Mouse (Mus musculus) liver, adult 2 months (tissue): ENCODE measurements around the gene Gm21983. TPM values are rescaled to one million over a fixed set of nuclear protein-coding genes. Genes with fewer than 3 reads are reported as not detected.

Experiments
- DNase-seq: peaks from one replicate; pipeline ENCODE4 v3.0.0-alpha.2; 2011; ENCODE audit warnings: low read depth, low spot score; ENCODE audit errors: extremely low read depth
- H3K27ac ChIP-seq: fragments of 200-500 bp; replicated peaks from 2 replicates; pipeline ENCODE4 v1.5.1; 2012; ENCODE audit warnings: low read depth, mild to moderate bottlenecking, control low read depth, inconsistent platforms, low read length; ENCODE audit not compliant: insufficient read depth
- H3K27me3 ChIP-seq: fragments of 200-500 bp; 2 replicates; pipeline ENCODE4 v1.6.1; 2012; ENCODE audit warnings: mild to moderate bottlenecking, moderate library complexity, low read length, inconsistent platforms; ENCODE audit not compliant: control insufficient read depth, insufficient read depth
- H3K36me3 ChIP-seq: fragments of 200-500 bp; 2 replicates; pipeline ENCODE4 v1.6.1; 2012; ENCODE audit warnings: low read length, inconsistent platforms; ENCODE audit not compliant: control insufficient read depth, insufficient read depth
- H3K4me1 ChIP-seq: fragments of 200-500 bp; 2 replicates; pipeline ENCODE4 v1.6.1; 2011; ENCODE audit warnings: low read length; ENCODE audit not compliant: control insufficient read depth, insufficient read depth
- H3K4me3 ChIP-seq: fragments of 200-500 bp; 2 replicates; pipeline ENCODE4 v1.5.1; 2011; ENCODE audit warnings: low read depth, mild to moderate bottlenecking, control low read depth, low read length, moderate library complexity; ENCODE audit not compliant: insufficient read depth
- H3K79me2 ChIP-seq: fragments of 200-500 bp; 2 replicates; pipeline ENCODE4 v1.6.1; 2012; ENCODE audit warnings: inconsistent platforms, mild to moderate bottlenecking, low read length, moderate library complexity; ENCODE audit not compliant: control insufficient read depth, insufficient read depth
- H3K9ac ChIP-seq: fragments of 200-500 bp; 2 replicates; pipeline ENCODE4 v1.6.1; 2012; ENCODE audit warnings: low read depth, mild to moderate bottlenecking, control low read depth, inconsistent platforms, low read length
- CTCF ChIP-seq: fragments of 200-500 bp; IDR thresholded peaks from 2 replicates; pipeline ENCODE4 v1.5.1; 2011; ENCODE audit warnings: low read depth, low read length, control low read depth
- POLR2A ChIP-seq: fragments of 200-500 bp; IDR thresholded peaks from 2 replicates; pipeline ENCODE4 v1.6.1; 2011; ENCODE audit warnings: low read length, control low read depth; ENCODE audit not compliant: insufficient read depth; ENCODE audit errors: extremely low read depth
- WGBS: fragments of 180-500 bp; shearing (Covaris S2); methylation state at CpG from one replicate; pipeline ENCODE4 v1.1.7; 2018; 5-methylcytosine and 5-hydroxymethylcytosine counted together
- polyA plus RNA-seq: library from polyadenylated mRNA; depleted of rRNA; stranded (reverse); fragments of >200 nt; gene quantifications from 2 replicates; pipeline ENCODE4 v1.2.3, GENCODE M21; 2012
- total RNA-seq: library from RNA; depleted of rRNA; stranded (reverse); fragments of >200 nt; gene quantifications from 2 replicates; pipeline ENCODE4 v1.2.3, GENCODE M21; 2014

Gm21983 gene
- total and polyA plus RNA-seq, 2 experiments = 0.09 TPM; not detected in 1

DNA sequence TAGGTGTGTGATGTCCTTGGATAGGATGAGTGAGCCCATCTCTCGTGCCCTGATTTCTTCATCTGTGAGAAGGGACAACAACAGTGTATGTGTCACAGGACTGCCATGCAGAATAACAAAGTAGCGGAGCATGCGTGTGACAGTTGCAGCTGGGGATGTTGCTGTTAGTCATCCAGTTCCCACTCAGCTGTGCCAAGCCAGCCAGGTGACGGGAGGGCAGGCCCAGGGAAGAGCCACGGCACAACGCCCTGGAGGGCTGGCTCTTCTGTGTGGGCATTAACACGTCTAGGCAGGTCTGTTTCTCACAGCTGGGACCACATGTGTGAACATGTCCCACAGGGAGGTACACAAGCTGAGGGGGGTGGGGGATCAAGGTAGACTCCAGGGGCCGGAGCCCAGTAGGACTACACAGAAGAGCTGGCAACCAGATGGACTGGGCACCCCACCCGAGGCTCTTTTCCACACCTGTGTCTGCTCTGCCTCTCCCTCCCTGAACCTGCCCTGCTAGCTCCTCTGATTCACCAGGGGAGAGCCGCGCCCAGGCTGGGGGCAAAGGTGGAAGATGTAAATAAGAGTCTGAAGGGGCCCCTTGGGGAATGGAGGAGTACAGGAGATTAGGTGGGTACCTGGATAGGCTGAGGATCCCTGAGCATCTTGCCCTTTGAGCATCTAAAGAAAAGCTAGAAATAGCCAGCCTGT, 44.1 kb upstream of the Gm21983 start:
- H3K36me3 ChIP-seq = no peaks in the 10 kb centered on the region
- no peak for TF ChIP-seq CTCF
- H3K4me1 ChIP-seq = peaks cover 28% of the 10 kb centered on the region
- no peak for DNase-seq
- WGBS = 79% methylated on average over 11 of the region's 11 CpGs
- H3K79me2 ChIP-seq = peaks cover 36% of the 10 kb centered on the region
- no peak overlapping the region for H3K27ac ChIP-seq
- no peak overlapping the region; the same call in 1 of the 2 replicates for H3K9ac ChIP-seq
- H3K4me3 ChIP-seq = no peak overlapping the region
- H3K27me3 ChIP-seq = no peaks in the 10 kb centered on the region

DNA sequence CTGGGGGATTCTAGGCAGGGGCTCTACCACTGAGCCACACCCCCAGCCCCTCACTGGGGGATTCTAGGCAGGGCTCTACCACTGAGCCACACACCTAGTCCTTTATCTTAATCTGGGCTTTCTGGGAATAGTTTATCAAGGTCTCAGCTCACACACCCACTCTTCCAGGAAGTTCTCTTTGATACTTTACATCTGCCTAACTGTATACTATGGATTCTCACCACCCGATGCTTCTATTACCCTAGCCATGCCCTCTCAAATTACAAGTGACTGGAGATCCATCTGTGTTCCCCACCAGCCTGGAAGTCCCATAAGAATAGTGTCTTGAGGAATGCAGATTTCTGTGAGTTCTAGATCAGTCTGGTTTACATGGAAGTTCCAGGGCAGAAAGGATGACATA, 41.7 kb upstream of the Gm21983 start:
- H3K4me3 ChIP-seq = no peak overlapping the region
- peaks cover 27% of the 10 kb centered on the region for H3K4me1 ChIP-seq
- DNase-seq = no peak
- H3K27me3 ChIP-seq = no peaks in the 10 kb centered on the region
- no peak overlapping the region for H3K27ac ChIP-seq
- peaks cover 36% of the 10 kb centered on the region for H3K79me2 ChIP-seq
- H3K9ac ChIP-seq = no peak overlapping the region
- 82% methylated on average over 1 of the region's 1 CpGs for WGBS
- peaks cover 4% of the 10 kb centered on the region for H3K36me3 ChIP-seq
- TF ChIP-seq CTCF (no peak), POLR2A (no peak)

DNA sequence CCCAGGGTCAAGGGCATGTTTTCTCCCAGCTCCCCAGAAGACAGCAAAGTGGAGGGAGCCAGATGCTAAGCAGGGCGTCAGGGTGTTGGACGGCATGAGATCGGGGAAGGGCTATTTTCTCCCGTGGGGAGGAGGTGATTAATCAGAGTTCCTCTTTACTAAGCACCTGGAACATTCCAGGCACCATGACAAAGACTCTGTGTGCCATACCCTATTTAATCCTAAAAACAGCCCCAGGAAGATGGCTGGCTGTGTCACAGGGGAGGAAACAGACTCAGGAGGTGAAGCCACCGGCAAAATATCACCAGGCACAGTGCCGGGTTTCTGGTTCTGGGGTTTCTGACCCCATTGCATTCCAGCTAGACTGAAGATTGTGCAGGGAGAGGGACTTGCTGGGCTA, 41.1 kb upstream of the Gm21983 start:
- Histone ChIP-seq H3K27me3 (no peaks in the 10 kb centered on the region), H3K36me3 (peaks cover 4% of the 10 kb centered on the region), H3K27ac (no peak overlapping the region), H3K4me3 (no peak overlapping the region), H3K9ac (no peak overlapping the region), H3K4me1 (peaks cover 21% of the 10 kb centered on the region), H3K79me2 (peaks cover 30% of the 10 kb centered on the region)
- TF ChIP-seq POLR2A = no peak
- TF ChIP-seq CTCF = no peak
- no peak for DNase-seq
- 75% methylated on average over 6 of the region's 6 CpGs for WGBS

DNA sequence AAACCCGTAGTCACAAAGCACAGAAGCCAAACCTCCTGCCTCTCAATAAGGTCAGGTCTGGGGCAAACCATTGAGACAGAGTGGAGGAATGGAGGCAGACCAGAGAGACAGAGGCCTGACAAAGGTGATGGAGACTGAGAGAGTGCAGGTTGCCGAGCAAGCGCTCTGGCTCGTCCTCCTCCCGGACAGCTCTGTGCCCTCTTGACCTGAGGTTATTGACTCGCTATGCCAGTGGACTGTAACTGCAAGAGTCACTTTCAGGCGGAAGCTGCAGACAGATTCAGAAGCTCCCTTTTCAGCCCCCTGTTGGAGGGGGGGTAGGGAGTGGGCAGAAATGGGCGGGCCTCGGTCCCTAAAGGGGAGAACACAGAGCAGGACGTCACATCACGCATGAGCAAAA, 39.1 kb upstream of the Gm21983 start:
- peaks cover 13% of the 10 kb centered on the region for H3K36me3 ChIP-seq
- H3K4me3 ChIP-seq = no peak overlapping the region
- H3K27ac ChIP-seq = no peak overlapping the region
- H3K27me3 ChIP-seq = no peaks in the 10 kb centered on the region
- TF ChIP-seq POLR2A (no peak), CTCF (no peak)
- peak; percentile 68 for DNase-seq
- peaks cover 15% of the 10 kb centered on the region for H3K79me2 ChIP-seq
- H3K9ac ChIP-seq = no peak overlapping the region
- 28% methylated on average over 11 of the region's 11 CpGs for WGBS
- H3K4me1 ChIP-seq = peaks cover 9% of the 10 kb centered on the region; the same call in 1 of the 2 replicates

DNA sequence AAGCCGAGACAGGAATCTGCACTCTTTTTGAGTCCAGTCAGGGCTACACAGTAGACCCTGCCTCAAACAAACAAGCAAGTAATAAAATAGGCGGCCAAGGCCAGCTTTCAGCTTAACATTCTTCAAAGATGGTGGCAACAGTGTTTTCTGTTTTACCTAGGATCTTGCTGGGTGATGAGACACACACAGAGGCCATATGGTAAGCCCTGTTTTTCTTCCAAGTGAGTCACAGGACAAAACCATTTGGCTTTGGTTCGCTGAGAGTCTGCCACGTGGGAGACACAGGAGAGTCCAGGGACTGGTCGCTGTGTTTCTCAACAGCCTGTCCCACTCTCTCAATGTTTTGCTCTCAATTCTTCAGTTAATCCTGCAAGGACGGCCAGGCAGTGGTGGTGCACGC, 37.7 kb upstream of the Gm21983 start:
- H3K27ac ChIP-seq = no peak overlapping the region
- no peak for DNase-seq
- H3K4me1 ChIP-seq = peaks cover 5% of the 10 kb centered on the region; the same call in 1 of the 2 replicates
- TF ChIP-seq CTCF (no peak), POLR2A (no peak)
- no peak overlapping the region for H3K9ac ChIP-seq
- WGBS = 72% methylated on average over 7 of the region's 7 CpGs
- H3K4me3 ChIP-seq = no peak overlapping the region
- H3K36me3 ChIP-seq = peaks cover 20% of the 10 kb centered on the region
- H3K79me2 ChIP-seq = peaks cover 5% of the 10 kb centered on the region; the same call in 1 of the 2 replicates
- H3K27me3 ChIP-seq = no peaks in the 10 kb centered on the region

DNA sequence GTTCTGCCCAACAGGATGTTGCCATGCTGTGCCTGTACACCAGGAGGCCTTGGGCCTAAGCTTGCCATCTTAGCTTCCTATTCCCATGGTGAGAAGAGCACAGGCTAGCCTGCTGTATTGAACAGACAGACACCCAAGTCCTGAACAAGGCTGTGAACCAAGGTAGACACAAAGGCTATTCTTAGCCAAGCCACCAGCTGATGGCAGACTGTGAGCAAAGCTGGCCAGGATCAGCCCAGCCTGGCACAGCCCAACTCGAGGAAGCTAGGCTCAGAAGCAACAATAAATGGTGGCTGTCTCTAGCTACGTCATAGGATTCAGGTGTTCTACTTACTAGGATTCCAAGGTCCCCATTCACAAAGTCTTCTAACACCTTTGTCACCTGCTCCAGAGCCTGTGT, 31.7 kb upstream of the Gm21983 start:
- no peaks in the 10 kb centered on the region for H3K79me2 ChIP-seq
- no peak overlapping the region for H3K9ac ChIP-seq
- WGBS = 91% methylated on average over 2 of the region's 2 CpGs
- no peaks in the 10 kb centered on the region for H3K4me1 ChIP-seq
- no peak for DNase-seq
- H3K27me3 ChIP-seq = no peaks in the 10 kb centered on the region
- H3K27ac ChIP-seq = no peak overlapping the region
- no peak for TF ChIP-seq CTCF
- TF ChIP-seq POLR2A = no peak
- H3K4me3 ChIP-seq = no peak overlapping the region
- peaks cover 23% of the 10 kb centered on the region for H3K36me3 ChIP-seq
